Mouse (Mus musculus): Measurements from ENCODE around the gene Arpc1a. TPM values are rescaled to one million over a fixed set of nuclear protein-coding genes. Genes with fewer than 3 reads are reported as not detected.

Arpc1a gene
- total RNA-seq, 2 experiments from 2014 or later: 65.0 to 66.6 TPM

GRCm38 (mm10) chr5:145138836-145139235 is 55.2 kb downstream of the Arpc1a start:
- no peak for DNase-seq (ENCODE audit: low spot score in 2 of 2)

DNA sequence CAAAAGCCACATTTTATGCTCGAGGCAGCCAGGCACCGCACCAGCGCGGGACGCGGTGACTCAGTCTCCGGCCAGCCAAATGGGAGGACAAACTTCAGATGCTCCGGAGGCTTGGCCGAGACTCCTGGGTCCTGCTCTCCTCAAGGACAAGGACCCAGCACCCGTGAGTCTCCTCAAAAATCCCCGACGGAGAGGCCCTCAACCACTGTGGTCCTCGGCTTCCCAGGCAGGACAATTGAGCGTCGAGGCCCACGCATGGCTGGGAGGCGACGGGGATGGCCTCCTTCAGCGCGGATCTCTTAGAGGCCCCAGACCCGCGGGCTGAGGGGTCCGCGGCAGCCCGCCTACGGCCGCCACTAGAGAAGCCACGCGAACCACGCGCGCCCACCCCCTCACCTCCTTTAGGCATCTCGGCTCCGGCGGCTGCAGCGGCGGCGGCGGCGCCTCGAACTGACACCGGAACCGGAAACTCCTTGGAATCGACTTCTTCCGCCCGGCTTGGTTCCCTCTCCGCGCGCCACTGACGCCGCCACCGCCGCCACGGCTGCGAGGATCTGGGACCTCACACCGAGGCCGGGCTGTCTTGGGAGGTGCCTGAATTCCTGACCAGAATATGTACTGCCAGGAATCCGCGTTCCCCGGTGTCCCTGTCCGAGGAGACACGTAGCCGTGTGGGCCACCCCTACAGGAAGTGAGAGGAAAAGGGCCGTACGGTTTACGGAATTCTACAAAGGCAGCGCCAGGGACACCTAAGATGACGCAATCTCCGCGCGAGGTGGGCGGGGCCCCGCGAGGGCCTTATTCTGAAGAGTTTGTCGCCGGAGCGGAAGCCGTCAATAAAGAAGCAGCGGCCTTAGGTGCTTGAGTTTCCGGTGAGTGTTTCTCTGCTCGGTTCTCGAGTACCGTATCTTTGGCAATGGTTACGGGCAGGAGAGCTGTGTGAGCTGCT is 56.2 kb downstream of the Arpc1a start, which contains the start of the genes Pdap1 and Bud31:
TSS of gene Pdap1 (minus strand) at position 668 of the 949 bp plus-strand sequence.
TSS of gene Bud31 (plus strand) at position 792 of the 949 bp plus-strand sequence.
- DNase-seq (ENCODE audit: low spot score in 2 of 2): peak; percentile 88 to 95

DNA sequence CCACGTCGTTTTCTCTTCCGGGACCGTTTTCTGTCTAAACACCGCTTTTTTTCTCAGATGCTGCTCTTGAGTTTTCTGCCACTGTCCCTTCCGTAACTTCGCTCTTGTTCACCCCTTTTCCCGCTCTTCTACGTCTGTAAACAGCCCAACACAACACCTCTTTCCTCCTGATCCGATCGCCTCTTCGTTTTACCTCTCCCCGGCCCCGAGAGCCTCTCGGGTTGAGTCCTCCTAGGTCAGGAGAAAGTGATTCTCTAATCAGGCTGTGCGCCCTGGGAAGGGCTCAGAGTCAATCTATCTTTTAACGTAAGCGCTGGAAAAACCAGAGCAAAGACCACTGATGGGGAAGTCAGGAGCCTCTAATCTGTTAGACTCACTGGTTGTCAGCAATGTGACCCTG is 57.0 kb downstream of the Arpc1a start:
- no peak for DNase-seq (ENCODE audit: low spot score in 2 of 2)

DNA sequence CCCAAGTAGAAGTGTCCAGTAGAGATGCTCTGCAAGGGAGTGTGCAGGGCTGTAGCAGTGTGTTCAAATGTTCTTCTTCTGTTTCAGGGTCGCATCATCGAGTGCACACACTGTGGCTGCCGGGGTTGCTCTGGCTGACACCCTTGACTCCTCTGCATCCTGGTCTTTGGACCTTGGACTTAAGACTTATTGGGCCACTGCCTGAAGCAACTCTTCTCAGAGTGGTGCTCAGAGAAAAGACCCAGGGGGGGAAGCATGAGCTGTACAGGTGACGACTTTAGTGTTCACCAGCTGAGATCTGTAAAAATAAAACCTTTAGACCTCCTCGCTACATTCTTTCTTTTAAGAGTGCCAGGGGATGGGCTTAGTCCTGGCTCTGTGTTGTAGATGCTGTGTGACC is 64.1 kb downstream of the Arpc1a start:
- no peak for DNase-seq (ENCODE audit: low spot score in 2 of 2)

- no peak for DNase-seq (ENCODE audit: low spot score in 2 of 2)
Measured at GRCm38 (mm10) chr5:145149294-145149693, 65.7 kb downstream of the Arpc1a start.

DNA sequence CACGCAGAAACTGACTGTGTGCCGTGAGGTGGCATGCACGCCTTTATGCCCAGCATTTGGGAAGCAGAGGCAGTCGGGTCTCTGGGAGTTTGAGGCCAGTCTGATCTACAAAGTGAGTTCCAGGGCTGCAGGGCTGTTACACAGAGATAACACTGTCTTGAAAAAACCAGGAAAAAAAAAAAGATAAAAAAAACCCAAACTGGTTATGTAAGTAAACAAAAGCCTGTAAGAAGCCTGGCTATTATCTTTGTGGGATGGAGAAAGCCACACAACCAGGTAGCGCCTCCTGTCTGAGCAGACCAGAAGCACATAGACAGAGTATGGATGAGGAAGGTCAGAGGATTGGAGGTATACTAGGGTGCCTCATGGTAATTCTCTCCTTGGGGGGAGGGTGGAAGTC is 69.1 kb downstream of the Arpc1a start:
- no peak for DNase-seq (ENCODE audit: low spot score in 2 of 2)

Other genes starting within 250 kb of the Arpc1a start
- gene Smurf1, start 118.0 kb upstream of the Arpc1a start, total RNA-seq (2021): 10 to 100 TPM; 24.7 to 27.0 TPM
- not detected for gene Gm4871, start 51.1 kb upstream of the Arpc1a start, total RNA-seq (2021)
- not detected for gene 1700018F24Rik, start 40.8 kb upstream of the Arpc1a start, total RNA-seq (2021)
- gene Kpna7, start 200 bp downstream of the Arpc1a start, total RNA-seq (2021): not detected
- 100 to 1,000 TPM; 124 to 142 TPM for gene Arpc1b, start 30.4 kb downstream of the Arpc1a start, total RNA-seq (2021)
- 10 to 100 TPM; 75.9 to 79.5 TPM for gene Pdap1, start 56.4 kb downstream of the Arpc1a start, total RNA-seq (2021)
- gene Bud31, start 56.5 kb downstream of the Arpc1a start, total RNA-seq (2021): 10 to 100 TPM; 80.9 to 82.5 TPM
- 10 to 100 TPM; 13.2 to 16.6 TPM for gene Ptcd1, start 83.3 kb downstream of the Arpc1a start, total RNA-seq (2021)
- 10 to 100 TPM; 17.1 to 20.1 TPM for gene Cpsf4, start 83.4 kb downstream of the Arpc1a start, total RNA-seq (2021)
- 100 to 1,000 TPM; 464 to 480 TPM for gene Atp5j2, start 108.2 kb downstream of the Arpc1a start, total RNA-seq (2021)
- gene Zkscan14, start 118.0 kb downstream of the Arpc1a start, total RNA-seq (2021): 1 to 10 TPM; 5.5 to 7.3 TPM
- gene Zkscan5, start 120.7 kb downstream of the Arpc1a start, total RNA-seq (2021): 10 to 100 TPM; 11.3 to 11.9 TPM
- 10 to 100 TPM; 19.0 to 22.9 TPM for gene Zfp655, start 147.9 kb downstream of the Arpc1a start, total RNA-seq (2021)
- gene Zscan25, start 196.7 kb downstream of the Arpc1a start, total RNA-seq (2021): 10 to 100 TPM; 12.6 to 15.4 TPM

All from gastrocnemius, postnatal 4 days (tissue).